Mouse (Mus musculus): ENCODE measurements around the gene Pgrmc2. TPM values are rescaled to one million over a fixed set of nuclear protein-coding genes. Genes with fewer than 3 reads are reported as not detected.

Pgrmc2 gene
- total RNA-seq, 2 experiments from 2014 or later: 15.1 to 30.2 TPM

Other genes starting within 250 kb of the Pgrmc2 start
- gene Mfsd8, start 236.2 kb downstream of the Pgrmc2 start, total RNA-seq (2015): 9.2 and 12.9 TPM in 2 replicates
- gene Mfsd8, start 236.2 kb downstream of the Pgrmc2 start, total RNA-seq (2017): 4.2 and 6.5 TPM in 2 replicates
- gene Abhd18, start 236.1 kb downstream of the Pgrmc2 start, total RNA-seq (2015): 4.7 and 6.5 TPM in 2 replicates
- gene Abhd18, start 236.1 kb downstream of the Pgrmc2 start, total RNA-seq (2017): 3.9 and 7.4 TPM in 2 replicates
- not detected in 2 replicates for gene 1700034I23Rik, start 180.5 kb downstream of the Pgrmc2 start, total RNA-seq (2015)
- not detected in 2 replicates for gene 1700034I23Rik, start 180.5 kb downstream of the Pgrmc2 start, total RNA-seq (2017)
- gene Larp1b, start 133.2 kb downstream of the Pgrmc2 start, total RNA-seq (2015): 24.0 and 28.6 TPM in 2 replicates
- 33.5 and 43.6 TPM in 2 replicates for gene Larp1b, start 133.2 kb downstream of the Pgrmc2 start, total RNA-seq (2017)